Mouse (Mus musculus) thymus, postnatal 14 days (tissue): ENCODE measurements around the gene Magi3.

Experiments
- DNase-seq: peaks from one replicate; pipeline ENCODE4 v3.0.0; 2021

Magi3 gene

GRCm38 (mm10) chr3:104220295-104220965, at the start of gene Magi3:
Gene Magi3 (minus strand): TSS chr3:104220374.
- peak; percentile 98 for DNase-seq

GRCm38 (mm10) chr3:104264530-104265145, 44.5 kb upstream of the Magi3 start:
- DNase-seq, result no peak

GRCm38 (mm10) chr3:104260221-104260620, 40.0 kb upstream of the Magi3 start:
- DNase-seq, result no peak

GRCm38 (mm10) chr3:104259168-104259567, 39.0 kb upstream of the Magi3 start:
- no peak for DNase-seq

GRCm38 (mm10) chr3:104257041-104257440, 36.9 kb upstream of the Magi3 start:
- DNase-seq, result no peak

- no peak for DNase-seq
These were observed 33.6 kb upstream of the Magi3 start for GRCm38 (mm10) chr3:104253760-104254159.

- peak; percentile 72 for DNase-seq
These were observed 27.7 kb upstream of the Magi3 start for GRCm38 (mm10) chr3:104247850-104248249.

- DNase-seq, result no peak
These were observed 26.9 kb upstream of the Magi3 start for GRCm38 (mm10) chr3:104247057-104247456.

GRCm38 (mm10) chr3:104244373-104244772, 24.2 kb upstream of the Magi3 start:
- no peak for DNase-seq

GRCm38 (mm10) chr3:104243972-104244371, 23.8 kb upstream of the Magi3 start:
- DNase-seq, result no peak

GRCm38 (mm10) chr3:104239785-104240184, 19.6 kb upstream of the Magi3 start:
- no peak for DNase-seq

GRCm38 (mm10) chr3:104239376-104239775, 19.2 kb upstream of the Magi3 start:
- DNase-seq, result no peak

GRCm38 (mm10) chr3:104237846-104238440, 17.8 kb upstream of the Magi3 start:
- DNase-seq, result no peak

- DNase-seq, result no peak
These were observed 15.9 kb upstream of the Magi3 start for GRCm38 (mm10) chr3:104236029-104236428.

GRCm38 (mm10) chr3:104235099-104235498, 14.9 kb upstream of the Magi3 start:
- DNase-seq, result no peak

- no peak for DNase-seq
These were observed 13.5 kb upstream of the Magi3 start for GRCm38 (mm10) chr3:104233366-104234312.

- DNase-seq, result no peak
These were observed 7.4 kb upstream of the Magi3 start for GRCm38 (mm10) chr3:104227438-104228111.

- DNase-seq, result no peak
These were observed 6.6 kb upstream of the Magi3 start for GRCm38 (mm10) chr3:104226731-104227130.

GRCm38 (mm10) chr3:104221156-104221555, 982 bp upstream of the Magi3 start:
- no peak for DNase-seq

GRCm38 (mm10) chr3:104219531-104220294, 461 bp downstream of the Magi3 start:
- peak; percentile 77 for DNase-seq

GRCm38 (mm10) chr3:104218926-104219325, 1.2 kb downstream of the Magi3 start:
- DNase-seq, result peak; percentile 52

- DNase-seq, result no peak
These were observed 30.4 kb downstream of the Magi3 start for GRCm38 (mm10) chr3:104189823-104190222.
